Mouse (Mus musculus) bone marrow, adult 2 months (tissue): ENCODE results near the gene Fat1.

Experiments used
- CTCF ChIP-seq: fragments of 200-500 bp; IDR thresholded peaks from 2 replicates; pipeline ENCODE4 v1.5.1; 2011; ENCODE audit warnings: low read length, control low read depth; ENCODE audit not compliant: control insufficient read depth, insufficient read depth
- POLR2A ChIP-seq: fragments of 200-500 bp; IDR thresholded peaks from 2 replicates; pipeline ENCODE4 v1.6.1; 2011; ENCODE audit warnings: low read depth, mild to moderate bottlenecking, control low read depth, low read length, borderline replicate concordance; ENCODE audit not compliant: control insufficient read depth

- TF ChIP-seq CTCF (no peak), POLR2A (no peak)
Observed at GRCm38 (mm10) chr8:44938643-44938979, 3.4 kb downstream of the Fat1 start.
